Mouse (Mus musculus): ENCODE results near the gene Zbtb26.

- TF ChIP-seq RCOR1 (IDR thresholded peaks at IDR 0.05; ENCODE audit: low read depth, low read length) (no peak), MYC (IDR thresholded peaks at IDR 0.05; ENCODE audit: low read depth, low read length) (no peak), ZNF384 (IDR thresholded peaks at IDR 0.05; ENCODE audit: low read depth, low read length) (no peak), NRF1 (IDR thresholded peaks at IDR 0.05; ENCODE audit: insufficient read depth, low read depth, low read length, poor library complexity, severe bottlenecking) (no peak), CTCF (IDR thresholded peaks at IDR 0.05 in 2 of 3, conservative IDR thresholded peaks at IDR 0.05 in 1 of 3; ENCODE audit: control insufficient read depth in 1 of 3, insufficient read depth in 1 of 3, low read depth in 2 of 3, low read length in 3 of 3, poor library complexity in 1 of 3, severe bottlenecking in 1 of 3) (no peak), POLR2A (IDR thresholded peaks at IDR 0.05; ENCODE audit: control insufficient read depth in 1 of 2, insufficient read depth in 1 of 2, low read depth in 1 of 2, low read length in 2 of 2, poor library complexity in 1 of 2) (no peak), MYB (IDR thresholded peaks at IDR 0.05; ENCODE audit: low read depth, low read length) (no peak), GATA1 (IDR thresholded peaks at IDR 0.05; ENCODE audit: low read depth, low read length) (no peak), POLR2AphosphoS2 (IDR thresholded peaks at IDR 0.05; ENCODE audit: low read length) (no peak), EP300 (IDR thresholded peaks at IDR 0.05; ENCODE audit: low read depth in 1 of 2, low read length in 2 of 2) (no peak), MAZ (IDR thresholded peaks at IDR 0.05; ENCODE audit: low read depth, low read length) (no peak), E2F4 (IDR thresholded peaks at IDR 0.05; ENCODE audit: borderline replicate concordance, low read depth, low read length) (no peak)
Observed at GRCm38 (mm10) chr2:37423671-37424070, 19.3 kb downstream of the Zbtb26 start.
